8 mouse cellular contexts compared by ENCODE assay signal in genomic region chr4:116464126-116464981, GRCm38 (mm10). TPM values are rescaled to one million over a fixed set of nuclear protein-coding genes. Genes with fewer than 3 reads are reported as not detected.
DNase-seq lines count a peak whose midpoint lies in the region; ATAC-seq and TF ChIP-seq lines count a peak whose summit lies in the region.

Gene Mast2 (minus strand): TSS chr4:116464183.

- H3K4me2 ChIP-seq in hindbrain, embryonic 14.5 days (replicated peaks): peak within 1 kb of the TSS; percentile 82

- peak within 1 kb of the TSS; percentile 95 for H3K4me3 ChIP-seq in hindbrain, embryonic 14.5 days (replicated peaks; ENCODE audit: low read length)

- H3K4me1 ChIP-seq in hindbrain, embryonic 14.5 days (replicated peaks; ENCODE audit: control insufficient read depth, insufficient read depth, low read length): peaks cover 20% of the 10 kb centered on the region

- peak; percentile 94 for ATAC-seq in Patski
- ATAC-seq in hindbrain, embryonic 14.5 days (ENCODE audit: low FRiP score): peak; percentile 88

- H3K9ac ChIP-seq in hindbrain, embryonic 14.5 days: peak within 1 kb of the TSS; percentile 93

- H3K27me3 ChIP-seq in Patski: no peaks in the 10 kb centered on the region
- no peaks in the 10 kb centered on the region for H3K27me3 ChIP-seq in hindbrain, embryonic 14.5 days (ENCODE audit: control insufficient read depth, insufficient read depth, low read length)

- CTCF ChIA-PET in Patski (lab: Charles Lee): interaction anchor here (1.0 kb wide), 1 partner anchor 16 kb away, joined by 3 read pairs; no protein-coding TSS in a partner anchor

- DNase-seq in Patski (ENCODE audit: low read depth, low spot score): peak; percentile 71
- peak; percentile 90 to 92 for DNase-seq in cerebellum, postnatal 14 days
- peak; percentile 49 to 58 for DNase-seq in frontal cortex, postnatal 25 days (ENCODE audit: low spot score in 2 of 2)
- DNase-seq in hindbrain, embryonic 14.5 days (ENCODE audit: low spot score): peak; percentile 94
- peak; percentile 75 to 77 for DNase-seq in layer of hippocampus, postnatal 36 days
- peak; percentile 84 for DNase-seq in lung, postnatal 36 days
- peak; percentile 93 for DNase-seq in retina, postnatal 1 day
- peak; percentile 44 to 69 for DNase-seq in urinary bladder, adult 18-20 months (ENCODE audit: low spot score in 2 of 2)

- peak within 1 kb of the TSS; percentile 90 for H3K27ac ChIP-seq in hindbrain, embryonic 14.5 days

- no peaks in the 10 kb centered on the region for H3K36me3 ChIP-seq in hindbrain, embryonic 14.5 days (replicated peaks; ENCODE audit: control insufficient read depth, insufficient read depth)

- H3K9me3 ChIP-seq in hindbrain, embryonic 14.5 days (ENCODE audit: control insufficient read depth, low read length): no peaks in the 10 kb centered on the region

- POLR2A ChIA-PET in Patski (lab: Charles Lee): interaction anchor here (0.6 kb wide), 1 partner anchor 679 kb away, joined by 7 read pairs; no protein-coding TSS in a partner anchor

- no peak for TF ChIP-seq CTCF in Patski (IDR thresholded peaks at IDR 0.05)

- in situ Hi-C loops in Patski (cut with MboI; ENCODE audit: low pct_unique_long_range_greater_than_20kb): no loop called here

- WGBS in hindbrain, embryonic 14.5 days: 1% methylated on average over 29 of the region's 68 CpGs

RNA-seq across cellular contexts. Expression of gene Mast2, which starts in this region (rescaled TPM):
- 36.5 TPM for polyA plus RNA-seq in Patski (2021)
- 60.0 and 68.7 TPM in 2 replicates for polyA plus RNA-seq in hindbrain, embryonic 14.5 days (2014; fragmentation: Nextera tagmentation; extraction: Ambion mirVana)
- total RNA-seq in layer of hippocampus, postnatal 36 days (2021): 100 to 1,000 TPM; 101 to 105 TPM

Comparison
In these comparisons a context has a peak if more than half of its experiments do, and no peak if none do; other contexts are left out.
1. Peak in every context shown above with its lines: DNase-seq, ATAC-seq, H3K4me3 ChIP-seq and H3K27ac ChIP-seq.